Mouse (Mus musculus): ENCODE results near the gene Depdc5.
"Not testable (repeated sequence)": the region's sequence is repeated elsewhere in the genome, so short reads cannot be mapped to it uniquely, and the experiment has no call there.

The Depdc5 gene

GRCm38 (mm10) chr5:33032036-33032773 lies 168.7 kb downstream of the Depdc5 start:
- no peak for DNase-seq (ENCODE audit: low spot score in 2 of 2)

- DNase-seq (ENCODE audit: low spot score in 2 of 2): peak in 1 of 2 experiments; percentile 76
Observed at GRCm38 (mm10) chr5:33033121-33033520, 169.6 kb downstream of the Depdc5 start.

GRCm38 (mm10) chr5:33033633-33034032 lies 170.1 kb downstream of the Depdc5 start:
- not testable (repeated sequence) for DNase-seq (ENCODE audit: low spot score in 2 of 2)

- DNase-seq (ENCODE audit: low spot score in 2 of 2): no peak
Observed at GRCm38 (mm10) chr5:33034100-33034499, 170.6 kb downstream of the Depdc5 start.

- no peak for DNase-seq (ENCODE audit: low spot score in 2 of 2)
Observed at GRCm38 (mm10) chr5:33034916-33035315, 171.4 kb downstream of the Depdc5 start.

GRCm38 (mm10) chr5:33038656-33039509 lies 175.4 kb downstream of the Depdc5 start:
- no peak for DNase-seq (ENCODE audit: low spot score in 2 of 2)

- peak in 1 of 2 experiments; percentile 49 for DNase-seq (ENCODE audit: low spot score in 2 of 2)
Observed at GRCm38 (mm10) chr5:33039510-33039911, 176.0 kb downstream of the Depdc5 start.

- not testable (repeated sequence) for DNase-seq (ENCODE audit: low spot score in 2 of 2)
Observed at GRCm38 (mm10) chr5:33040735-33041134, 177.2 kb downstream of the Depdc5 start.

GRCm38 (mm10) chr5:33043397-33043796 lies 179.9 kb downstream of the Depdc5 start:
- DNase-seq (ENCODE audit: low spot score in 2 of 2): no peak
